Mouse (Mus musculus) liver, embryonic 11.5 days (tissue): ENCODE results near the gene Ctcf. TPM values are rescaled to one million over a fixed set of nuclear protein-coding genes. Genes with fewer than 3 reads are reported as not detected.

Experiments used
- ATAC-seq: fragments of 200-750 bp; cut with Nextera tagmentation; replicated peaks from 2 replicates; pipeline ENCODE4 v1.8.0; 2017; ENCODE audit warnings: moderate number of reproducible peaks, mild to moderate bottlenecking, moderate TSS enrichment, moderate library complexity; ENCODE audit not compliant: low FRiP score
- DNase-seq: peaks from one replicate; pipeline ENCODE4 v3.0.0-alpha.2; 2017; ENCODE audit warnings: low spot score
- H3K27ac ChIP-seq: fragments of 300-500 bp; sonication (generic); 2 replicates; pipeline ENCODE4 v1.5.1; 2014; ENCODE audit warnings: mild to moderate bottlenecking, low read depth, low read length, control low read depth
- H3K27me3 ChIP-seq: fragments of 300-500 bp; sonication (generic); replicated peaks from 2 replicates; pipeline ENCODE4 v1.6.1; 2014; ENCODE audit warnings: low read length, mixed read lengths; ENCODE audit not compliant: control insufficient read depth, insufficient read depth
- H3K36me3 ChIP-seq: fragments of 300-500 bp; sonication (generic); 2 replicates; pipeline ENCODE4 v1.6.1; 2014; ENCODE audit warnings: mild to moderate bottlenecking, low read length, moderate library complexity, mixed read lengths; ENCODE audit not compliant: control insufficient read depth, insufficient read depth
- H3K4me1 ChIP-seq: fragments of 300-500 bp; sonication (generic); replicated peaks from 2 replicates; pipeline ENCODE4 v1.6.1; 2014; ENCODE audit warnings: low read length, mixed read lengths; ENCODE audit not compliant: control insufficient read depth, insufficient read depth
- H3K4me2 ChIP-seq: fragments of 300-500 bp; sonication (generic); 2 replicates; pipeline ENCODE4 v1.6.1; 2014; ENCODE audit warnings: mild to moderate bottlenecking, control low read depth, moderate library complexity
- H3K4me3 ChIP-seq: fragments of 300-500 bp; sonication (generic); 2 replicates; pipeline ENCODE4 v1.5.1; 2014; ENCODE audit warnings: low read depth, low read length, control low read depth
- H3K9ac ChIP-seq: fragments of 300-500 bp; sonication (generic); 2 replicates; pipeline ENCODE4 v1.6.1; 2014; ENCODE audit warnings: low read depth, low read length, control low read depth
- H3K9me3 ChIP-seq: fragments of 300-500 bp; sonication (generic); 2 replicates; pipeline ENCODE4 v1.6.1; 2016; ENCODE audit warnings: low read length, inconsistent platforms, mixed read lengths; ENCODE audit not compliant: control insufficient read depth
- WGBS: fragments of 180-500 bp; shearing (Covaris S2); extraction: QIAGEN DNeasy Blood & Tissue Kit; methylation state at CpG from one replicate; pipeline ENCODE4 v1.1.7; 2014; 5-methylcytosine and 5-hydroxymethylcytosine counted together
- polyA plus RNA-seq: library from polyadenylated mRNA; unstranded; fragments of >200 nt; fragmentation: Nextera tagmentation; extraction: Ambion mirVana; gene quantifications from 2 replicates; pipeline ENCODE4 v1.2.1, GENCODE M21; 2014

Ctcf gene
- polyA plus RNA-seq, 1 experiment from 2014 or later = 79.0 TPM

GRCm38 (mm10) chr8:105635481-105635880, 887 bp upstream of the Ctcf start:
- no peak for DNase-seq

GRCm38 (mm10) chr8:105636963-105637510, 669 bp downstream of the Ctcf start, which contains the start of gene Agrp:
Gene Agrp, minus strand, starts transcription at chr8:105637393.
- DNase-seq = peak; percentile 72
- no peaks in the 10 kb centered on the region for H3K9me3 ChIP-seq
- H3K27me3 ChIP-seq = no peaks in the 10 kb centered on the region
- peak within 1 kb of the TSS; percentile 83 for H3K4me2 ChIP-seq
- H3K4me1 ChIP-seq = peaks cover 17% of the 10 kb centered on the region
- peak; percentile 21 for ATAC-seq
- H3K4me3 ChIP-seq = peak within 1 kb of the TSS; percentile 93
- WGBS = under 1% methylated on average over 63 of the region's 63 CpGs
- peak within 1 kb of the TSS; percentile 93 for H3K9ac ChIP-seq
- peak within 1 kb of the TSS; percentile 100 for H3K27ac ChIP-seq
- H3K36me3 ChIP-seq = no peaks in the 10 kb centered on the region

More at GRCm38 (mm10) chr8:105635481-105635880, 887 bp upstream of the Ctcf start:
- Histone ChIP-seq H3K36me3 (no peaks in the 10 kb centered on the region), H3K4me1 (peaks cover 17% of the 10 kb centered on the region), H3K9me3 (no peaks in the 10 kb centered on the region), H3K4me2 (peak overlapping the region; percentile 83), H3K27ac (peak overlapping the region; percentile 100; the same call in 1 of the 2 replicates), H3K4me3 (peak overlapping the region; percentile 93), H3K27me3 (no peaks in the 10 kb centered on the region), H3K9ac (peak overlapping the region; percentile 93)
- no peak for ATAC-seq
- WGBS = 5% methylated on average over 11 of the region's 11 CpGs

GRCm38 (mm10) chr8:105637601-105638041, 1.3 kb downstream of the Ctcf start:
- no peak for ATAC-seq
- no peak for DNase-seq
- H3K4me3 ChIP-seq = peak overlapping the region; percentile 93
- WGBS = 2% methylated on average over 11 of the region's 11 CpGs
- no peaks in the 10 kb centered on the region for H3K9me3 ChIP-seq
- H3K36me3 ChIP-seq = no peaks in the 10 kb centered on the region
- peaks cover 17% of the 10 kb centered on the region for H3K4me1 ChIP-seq
- peak overlapping the region; percentile 93 for H3K9ac ChIP-seq
- H3K4me2 ChIP-seq = peak overlapping the region; percentile 83
- H3K27me3 ChIP-seq = no peaks in the 10 kb centered on the region
- peak overlapping the region; percentile 100 for H3K27ac ChIP-seq

DNA sequence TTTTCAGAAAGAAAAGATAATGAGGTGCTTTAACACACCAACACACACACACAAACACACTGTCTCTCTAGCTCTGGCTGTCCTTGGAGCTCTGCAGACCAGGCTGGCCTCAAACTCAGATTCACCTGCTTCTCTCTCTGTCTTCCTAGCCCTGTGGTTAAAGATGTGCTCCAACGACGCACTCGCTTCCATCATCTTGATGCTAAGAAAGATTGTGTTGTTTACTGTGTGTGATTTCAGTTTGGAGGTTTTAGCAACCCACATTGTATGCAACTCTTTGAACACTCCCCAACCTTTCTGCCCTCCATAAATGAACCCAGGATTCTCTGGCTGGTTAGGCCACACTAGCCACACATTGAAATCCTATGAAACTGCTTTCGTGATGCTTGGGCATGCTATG, 2.1 kb downstream of the Ctcf start:
- 0 out of 2 replicates have a peak overlapping the region, but pooled peaks have one; percentile 36 for H3K9ac ChIP-seq

GRCm38 (mm10) chr8:105639835-105640234, 3.5 kb downstream of the Ctcf start:
- H3K27ac ChIP-seq = no peak overlapping the region
- H3K4me2 ChIP-seq = no peak overlapping the region
- no peaks in the 10 kb centered on the region for H3K9me3 ChIP-seq
- no peak overlapping the region for H3K9ac ChIP-seq
- H3K4me3 ChIP-seq = no peak overlapping the region
- WGBS = 64% methylated on average over 1 of the region's 1 CpGs
- peaks cover 4% of the 10 kb centered on the region; the same call in 1 of the 2 replicates for H3K36me3 ChIP-seq
- peaks cover 17% of the 10 kb centered on the region for H3K4me1 ChIP-seq
- no peaks in the 10 kb centered on the region for H3K27me3 ChIP-seq
- DNase-seq = no peak
- ATAC-seq = no peak

More for the DNA sequence above, 2.1 kb downstream of the Ctcf start:
- DNase-seq = no peak
- H3K9me3 ChIP-seq = no peaks in the 10 kb centered on the region
- no peak overlapping the region for H3K27ac ChIP-seq
- no peak for ATAC-seq
- peak overlapping the region; percentile 93 for H3K4me3 ChIP-seq
- peak overlapping the region; percentile 83 for H3K4me2 ChIP-seq
- WGBS = 82% methylated on average over 4 of the region's 4 CpGs
- H3K36me3 ChIP-seq = no peaks in the 10 kb centered on the region
- peaks cover 17% of the 10 kb centered on the region for H3K4me1 ChIP-seq
- H3K27me3 ChIP-seq = no peaks in the 10 kb centered on the region

DNA sequence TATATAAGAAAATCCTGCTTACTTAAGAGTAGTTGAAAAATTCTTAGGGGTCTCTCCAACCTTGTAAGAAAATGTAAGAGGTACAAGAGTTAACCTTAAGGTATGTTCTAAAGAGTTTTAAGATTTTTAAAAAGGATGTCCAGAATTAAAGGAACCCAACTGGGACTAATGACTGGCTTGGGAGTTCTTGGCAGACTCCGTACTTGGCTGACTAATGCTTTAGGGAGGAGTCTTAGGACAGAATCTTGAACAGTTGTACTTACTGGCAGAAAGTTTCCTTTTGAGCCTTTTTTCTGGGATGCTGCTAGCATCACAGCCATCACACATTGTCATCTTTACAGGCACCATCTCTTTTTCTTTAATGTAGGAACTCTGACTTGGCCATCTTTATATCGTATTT, 4.1 kb downstream of the Ctcf start:
- Histone ChIP-seq H3K9ac (no peak overlapping the region), H3K4me3 (no peak overlapping the region), H3K27ac (no peak overlapping the region), H3K4me2 (no peak overlapping the region), H3K36me3 (peaks cover 7% of the 10 kb centered on the region; the same call in 1 of the 2 replicates), H3K4me1 (peaks cover 10% of the 10 kb centered on the region), H3K9me3 (no peaks in the 10 kb centered on the region), H3K27me3 (no peaks in the 10 kb centered on the region)
- DNase-seq (no peak), ATAC-seq (no peak)
- WGBS = 87% methylated on average over 2 of the region's 2 CpGs

DNA sequence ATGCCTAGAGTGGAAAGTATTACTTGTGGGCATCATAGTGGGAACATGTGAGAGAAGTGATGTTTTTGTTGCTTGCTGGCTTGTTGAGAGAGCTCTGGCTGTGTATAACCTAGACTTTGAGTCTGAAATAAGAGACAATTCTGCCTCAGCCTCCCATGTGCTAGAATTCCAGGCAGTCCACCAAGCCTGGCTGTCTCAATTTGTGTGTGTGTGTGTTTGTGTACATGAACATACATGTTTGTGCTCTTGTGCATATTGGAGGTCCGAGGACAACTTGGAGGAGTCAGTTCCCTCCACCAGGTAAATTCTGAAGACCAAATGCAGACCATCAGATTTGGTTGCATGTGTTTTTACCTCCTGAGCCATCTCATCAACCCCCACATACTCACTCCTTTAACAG, 8.8 kb downstream of the Ctcf start:
- DNase-seq (no peak), ATAC-seq (no peak)
- Histone ChIP-seq H3K27me3 (no peaks in the 10 kb centered on the region), H3K9ac (no peak overlapping the region), H3K27ac (no peak overlapping the region), H3K36me3 (peaks cover 23% of the 10 kb centered on the region), H3K9me3 (no peaks in the 10 kb centered on the region), H3K4me1 (no peaks in the 10 kb centered on the region; the same call in 1 of the 2 replicates), H3K4me3 (no peak overlapping the region), H3K4me2 (no peak overlapping the region)
- 97% methylated on average over 1 of the region's 1 CpGs for WGBS

DNA sequence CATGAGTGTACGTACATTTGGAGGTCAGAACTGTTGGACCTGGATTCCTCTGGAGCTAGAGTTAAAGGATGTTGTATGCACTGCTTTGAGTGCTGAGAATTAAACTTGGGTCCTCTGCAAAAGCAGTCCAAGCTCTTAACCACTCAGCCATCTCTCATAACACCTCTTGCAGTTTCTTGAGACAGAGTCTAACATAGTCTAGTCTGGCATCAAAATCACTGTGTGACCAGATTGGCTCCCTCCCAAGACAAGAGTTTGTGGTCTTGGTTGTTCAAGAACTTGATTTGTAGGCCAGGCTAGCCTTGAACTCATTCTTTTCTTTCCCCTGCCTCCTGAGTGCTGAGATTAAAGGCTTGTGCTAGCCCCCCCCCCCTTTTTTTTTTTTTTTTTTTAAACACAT, 12.6 kb downstream of the Ctcf start:
- no peak for ATAC-seq
- Histone ChIP-seq H3K36me3 (peaks cover 23% of the 10 kb centered on the region), H3K27ac (no peak overlapping the region), H3K9ac (no peak overlapping the region), H3K9me3 (no peaks in the 10 kb centered on the region), H3K4me1 (no peaks in the 10 kb centered on the region), H3K4me3 (no peak overlapping the region), H3K4me2 (no peak overlapping the region), H3K27me3 (no peaks in the 10 kb centered on the region)
- WGBS = 96% methylated on average over 1 of the region's 1 CpGs
- DNase-seq = no peak

DNA sequence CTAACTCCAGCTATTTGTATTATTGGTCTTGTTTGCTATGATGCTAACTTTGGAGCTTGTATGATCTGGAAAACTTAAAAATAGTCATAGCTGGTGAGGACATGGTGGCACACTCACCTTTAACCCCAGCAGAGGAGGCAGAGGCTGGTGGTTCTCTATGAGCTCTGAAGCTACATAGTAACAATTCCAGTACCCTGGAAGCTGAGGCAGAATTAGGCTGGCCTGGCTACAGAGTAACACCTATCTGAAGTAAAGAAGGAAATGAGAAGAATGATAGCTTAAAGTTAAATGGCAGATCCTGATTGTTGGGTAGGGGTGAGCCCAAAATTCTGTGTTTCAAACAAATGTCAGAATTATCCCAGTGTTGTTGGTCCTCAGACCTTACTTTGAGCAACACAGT, 21.3 kb downstream of the Ctcf start:
- no peak overlapping the region for H3K4me2 ChIP-seq
- H3K27ac ChIP-seq = no peak overlapping the region
- no peaks in the 10 kb centered on the region for H3K4me1 ChIP-seq
- no peak overlapping the region for H3K4me3 ChIP-seq
- H3K27me3 ChIP-seq = no peaks in the 10 kb centered on the region
- no peak for ATAC-seq
- no peak overlapping the region for H3K9ac ChIP-seq
- DNase-seq = no peak
- peaks cover 2% of the 10 kb centered on the region; the same call in 1 of the 2 replicates for H3K36me3 ChIP-seq
- H3K9me3 ChIP-seq = no peaks in the 10 kb centered on the region
